Comparison of ENCODE assay signal across 15 mouse cellular contexts in genomic region chr17:29834768-29835167, GRCm38 (mm10).
A peak's percentile ranks its signal among the peaks of the same experiment; 100 is the strongest.
DNase-seq lines count a peak whose midpoint lies in the region; ATAC-seq and TF ChIP-seq lines count a peak whose summit lies in the region.
"Had no signal": no experiment of that assay in that cellular context is flagged by ENCODE, and none has a peak within 500 bp of the region (broad histone marks: within the 10 kb centered on the region; RNA-seq: fewer than 3 reads in every experiment).

No protein-coding gene starts in this region.

- ATAC-seq in forebrain, embryonic 16.5 days, result peak; percentile 65
- no peak for ATAC-seq in intestine, postnatal 0 days
- ATAC-seq: intestine, embryonic 15.5 days; lung, postnatal 0 days; midbrain, embryonic 16.5 days had no signal

- WGBS in forebrain, embryonic 16.5 days, result 36% methylated on average over 7 of the region's 7 CpGs
- 77% methylated on average over 7 of the region's 7 CpGs for WGBS in intestine, postnatal 0 days

- H3K4me2 ChIP-seq in forebrain, embryonic 16.5 days (ENCODE audit: low read length), result no peak overlapping the region
- H3K4me2 ChIP-seq in intestine, postnatal 0 days (replicated peaks; ENCODE audit: low read depth), result no peak overlapping the region
- H3K4me2 ChIP-seq: heart, embryonic 15.5 days; intestine, embryonic 15.5 days; stomach, embryonic 15.5 days had no signal

- H3K4me3 ChIP-seq in forebrain, embryonic 16.5 days (replicated peaks; ENCODE audit: low read length), result no peak overlapping the region
- no peak overlapping the region for H3K4me3 ChIP-seq in layer of hippocampus, adult 2 months
- H3K4me3 ChIP-seq in intestine, postnatal 0 days (ENCODE audit: low read depth, low read length), result no peak overlapping the region
- H3K4me3 ChIP-seq: heart, embryonic 15.5 days; intestine, embryonic 15.5 days; stomach, embryonic 15.5 days had no signal

- no peaks in the 10 kb centered on the region for H3K9me3 ChIP-seq in forebrain, embryonic 16.5 days (ENCODE audit: control insufficient read depth, low read length)
- no peaks in the 10 kb centered on the region for H3K9me3 ChIP-seq in intestine, postnatal 0 days (ENCODE audit: control insufficient read depth)
- H3K9me3 ChIP-seq: heart, embryonic 15.5 days; intestine, embryonic 15.5 days; stomach, embryonic 15.5 days had no signal

- peak; percentile 95 for DNase-seq in brain, adult 2 months (ENCODE audit: low read depth, low spot score)
- peak; percentile 92 for DNase-seq in cerebellum, adult 11-12 months
- DNase-seq in layer of hippocampus, adult 2 months (ENCODE audit: low spot score in 2 of 2), result peak; percentile 76 to 78
- DNase-seq in kidney, adult 18-20 months, result no peak
- no peak for DNase-seq in lung, postnatal 10 days
- DNase-seq: gastrocnemius, postnatal 36 days; right cerebral cortex, postnatal 25 days; thymus, postnatal 25 days had no signal

- H3K36me3 ChIP-seq in forebrain, embryonic 16.5 days (ENCODE audit: control insufficient read depth, insufficient read depth), result no peaks in the 10 kb centered on the region
- no peaks in the 10 kb centered on the region for H3K36me3 ChIP-seq in intestine, postnatal 0 days (ENCODE audit: control insufficient read depth, insufficient read depth)
- H3K36me3 ChIP-seq: heart, embryonic 15.5 days; intestine, embryonic 15.5 days; stomach, embryonic 15.5 days had no signal

- H3K27ac ChIP-seq in forebrain, embryonic 16.5 days (ENCODE audit: low read length), result peak overlapping the region; percentile 92
- H3K27ac ChIP-seq in layer of hippocampus, adult 2 months, result peak overlapping the region; percentile 84
- no peak overlapping the region for H3K27ac ChIP-seq in intestine, postnatal 0 days (ENCODE audit: low read depth, low read length)
- H3K27ac ChIP-seq: heart, embryonic 15.5 days; intestine, embryonic 15.5 days; stomach, embryonic 15.5 days had no signal

- no peak overlapping the region for H3K9ac ChIP-seq in forebrain, embryonic 16.5 days (replicated peaks; ENCODE audit: low read depth, low read length)
- no peak overlapping the region for H3K9ac ChIP-seq in intestine, postnatal 0 days (ENCODE audit: low read depth, low read length)
- H3K9ac ChIP-seq: heart, embryonic 15.5 days; intestine, embryonic 15.5 days; stomach, embryonic 15.5 days had no signal

- H3K27me3 ChIP-seq in forebrain, embryonic 16.5 days (replicated peaks; ENCODE audit: control insufficient read depth, insufficient read depth, low read length), result no peaks in the 10 kb centered on the region
- no peaks in the 10 kb centered on the region for H3K27me3 ChIP-seq in intestine, postnatal 0 days (replicated peaks; ENCODE audit: control insufficient read depth, insufficient read depth, low read length)
- H3K27me3 ChIP-seq: heart, embryonic 15.5 days; intestine, embryonic 15.5 days; stomach, embryonic 15.5 days had no signal

- peaks cover 27% of the 10 kb centered on the region for H3K4me1 ChIP-seq in forebrain, embryonic 16.5 days (replicated peaks; ENCODE audit: control insufficient read depth, insufficient read depth, low read length)
- no peaks in the 10 kb centered on the region for H3K4me1 ChIP-seq in intestine, postnatal 0 days (replicated peaks; ENCODE audit: control insufficient read depth, insufficient read depth, low read length)
- H3K4me1 ChIP-seq: intestine, embryonic 15.5 days; stomach, embryonic 15.5 days had no signal

- no peak for TF ChIP-seq CTCF in layer of hippocampus, adult 2 months (conservative IDR thresholded peaks at IDR 0.05)
- no peak for TF ChIP-seq CTCF in intestine, postnatal 0 days (IDR thresholded peaks at IDR 0.05; ENCODE audit: low read depth)

Comparison
In these comparisons a context has a peak if more than half of its experiments do, and no peak if none do; other contexts are left out.
1. DNase-seq: peak in brain, adult 2 months (single experiment), cerebellum, adult 11-12 months (single experiment) and layer of hippocampus, adult 2 months (2 of 2); none in kidney, adult 18-20 months (single experiment) and lung, postnatal 10 days (single experiment).